Mouse (Mus musculus): ENCODE results near the gene Mog.
A peak's percentile ranks its signal among the peaks of the same experiment; 100 is the strongest.

Mog gene

GRCm38 (mm10) chr17:37022628-37023576 is at the start of gene Mog:
Gene Mog (minus strand): TSS chr17:37023398.
- no peak for DNase-seq (ENCODE audit: low spot score in 2 of 2)

- DNase-seq (ENCODE audit: low spot score in 2 of 2), result no peak
These were observed 49.6 kb upstream of the Mog start for GRCm38 (mm10) chr17:37072730-37073276.

DNA sequence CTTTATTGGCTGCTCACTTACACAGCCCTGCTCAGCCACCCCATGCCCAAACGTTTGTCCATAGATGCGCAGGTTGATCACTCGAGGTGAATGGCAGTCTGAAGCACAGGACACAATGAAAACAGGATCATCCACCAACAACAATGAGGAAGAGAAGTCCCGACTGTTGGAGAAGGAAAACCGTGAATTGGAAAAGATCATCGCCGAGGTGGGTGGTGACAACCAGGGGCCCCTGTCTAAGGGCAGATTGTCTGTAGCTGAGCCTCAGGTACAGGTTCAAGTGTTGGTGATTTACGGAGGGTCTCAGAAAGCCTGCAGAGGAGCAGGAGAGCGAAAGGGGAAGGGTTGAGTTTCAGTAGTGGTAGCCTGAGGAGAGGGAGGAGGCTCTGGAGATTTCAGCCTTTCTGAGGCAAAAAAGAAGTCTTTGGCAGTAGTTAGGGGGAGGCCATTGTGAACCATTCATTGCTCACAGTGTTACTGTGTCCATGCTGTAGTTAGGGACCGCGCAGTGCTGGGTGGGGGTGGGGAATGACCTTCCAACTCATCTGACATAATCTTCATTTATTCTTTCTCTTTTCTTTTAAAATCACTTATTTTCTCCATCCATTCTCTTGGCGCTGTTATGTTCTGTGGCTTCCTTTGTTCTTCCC is 49.0 kb upstream of the Mog start:
- DNase-seq (ENCODE audit: low spot score in 2 of 2), result no peak

GRCm38 (mm10) chr17:37070121-37070520 is 46.9 kb upstream of the Mog start:
- no peak for DNase-seq (ENCODE audit: low spot score in 2 of 2)

- DNase-seq (ENCODE audit: low spot score in 2 of 2), result no peak
These were observed 44.7 kb upstream of the Mog start for GRCm38 (mm10) chr17:37067861-37068260.

DNA sequence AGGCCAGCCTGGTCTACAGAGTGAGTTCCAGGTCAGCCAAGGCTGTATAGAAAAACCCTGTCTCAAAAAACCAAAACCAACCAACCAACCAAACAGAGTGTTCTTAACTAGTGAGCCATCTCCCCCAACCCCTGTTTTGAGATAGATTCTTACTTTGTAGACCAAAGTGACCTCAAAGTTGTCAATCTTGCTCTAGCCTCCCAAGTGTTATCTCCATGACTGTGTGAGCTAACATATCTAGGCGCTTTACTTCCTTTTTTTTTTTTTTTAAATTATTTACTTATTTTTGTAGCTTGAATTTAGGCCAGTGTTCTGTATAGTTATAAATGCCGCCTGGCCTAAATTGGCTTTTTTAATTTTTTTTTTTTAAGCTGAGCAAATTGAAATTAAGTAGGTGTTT is 42.8 kb upstream of the Mog start:
- no peak for DNase-seq (ENCODE audit: low spot score in 2 of 2)

GRCm38 (mm10) chr17:37063686-37064495 is 40.7 kb upstream of the Mog start:
- DNase-seq (ENCODE audit: low spot score in 2 of 2), result no peak

DNA sequence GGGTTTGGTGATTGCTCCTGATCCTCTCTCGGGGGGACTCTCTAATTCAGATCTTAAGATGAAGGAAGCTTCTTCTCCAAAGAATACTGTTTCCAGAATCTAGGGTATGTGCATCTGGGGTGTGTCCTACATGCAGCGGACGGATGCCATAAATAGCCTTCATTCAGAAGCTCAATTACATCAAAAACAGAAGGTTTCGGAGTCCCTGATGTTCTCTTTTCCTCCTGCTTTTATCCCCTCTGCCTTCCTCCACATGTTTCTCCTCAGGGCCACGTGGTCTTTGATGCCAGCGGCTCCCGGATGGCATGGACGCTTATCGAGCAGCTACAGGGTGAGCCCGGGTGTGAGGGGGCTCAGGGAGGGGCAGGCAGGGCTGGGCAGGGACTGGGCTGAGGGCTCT is 39.9 kb upstream of the Mog start:
- DNase-seq (ENCODE audit: low spot score in 2 of 2), result no peak

- DNase-seq (ENCODE audit: low spot score in 2 of 2), result no peak
These were observed 39.0 kb upstream of the Mog start for GRCm38 (mm10) chr17:37062101-37062641.

GRCm38 (mm10) chr17:37061435-37061834 is 38.2 kb upstream of the Mog start:
- DNase-seq (ENCODE audit: low spot score in 2 of 2), result no peak

DNA sequence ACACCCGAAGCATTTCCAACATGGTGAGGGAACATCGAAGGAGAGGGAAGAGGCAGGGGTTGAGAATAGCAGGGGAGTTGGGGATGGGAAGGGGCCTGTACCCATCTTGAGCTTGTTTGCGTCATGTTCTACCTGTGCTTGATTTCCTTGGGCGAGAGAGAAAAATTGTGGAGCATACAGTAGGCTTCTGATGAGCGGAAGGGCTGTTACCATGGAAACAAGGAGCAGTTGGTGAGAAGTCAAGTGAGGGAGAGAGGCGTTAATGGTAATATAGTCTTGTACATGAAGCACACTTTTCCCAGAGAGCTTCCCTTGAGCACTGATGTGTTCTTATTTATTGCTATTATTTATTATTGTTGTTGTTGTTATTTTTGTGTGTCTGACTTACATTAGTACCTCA is 33.8 kb upstream of the Mog start:
- no peak for DNase-seq (ENCODE audit: low spot score in 2 of 2)

- DNase-seq (ENCODE audit: low spot score in 2 of 2), result no peak
These were observed 28.5 kb upstream of the Mog start for GRCm38 (mm10) chr17:37051745-37052144.

DNA sequence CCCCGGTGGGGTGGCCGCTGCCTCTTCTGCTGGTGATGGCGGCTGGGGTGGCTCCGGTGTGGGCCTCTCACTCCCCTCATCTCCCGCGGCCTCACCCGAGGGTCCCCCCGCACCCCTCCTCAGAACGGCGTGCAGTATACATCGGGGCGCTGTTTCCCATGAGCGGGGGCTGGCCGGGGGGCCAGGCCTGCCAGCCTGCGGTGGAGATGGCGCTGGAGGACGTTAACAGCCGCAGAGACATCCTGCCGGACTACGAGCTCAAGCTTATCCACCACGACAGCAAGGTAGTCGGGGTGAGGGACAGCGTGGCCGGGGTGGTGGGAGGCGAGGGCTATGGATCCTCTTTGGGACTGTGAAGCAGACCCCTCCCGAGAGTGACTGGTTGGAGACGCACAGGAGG is 27.7 kb upstream of the Mog start:
- peak; percentile 25 to 32 for DNase-seq (ENCODE audit: low spot score in 2 of 2)

DNA sequence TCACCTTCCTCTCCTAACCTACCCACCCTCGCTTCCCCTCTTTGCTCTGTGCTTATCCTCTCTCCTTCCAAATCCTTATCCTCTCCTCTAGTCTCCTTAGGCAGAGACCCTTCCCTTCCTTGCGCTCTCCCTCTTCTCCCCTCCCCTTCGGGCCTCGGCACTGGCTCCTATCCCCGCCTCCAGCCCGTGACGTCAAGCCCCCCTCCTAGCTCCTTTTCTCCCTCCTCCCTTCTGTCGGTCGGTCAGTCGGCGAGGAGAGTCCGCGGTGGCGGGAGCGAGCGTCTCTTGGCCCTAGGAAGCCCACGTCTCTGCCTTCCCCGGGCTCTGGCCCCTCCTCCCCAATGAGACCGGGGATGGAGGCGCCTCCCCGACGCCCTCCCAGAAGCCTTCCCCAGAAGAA is 27.2 kb upstream of the Mog start:
- peak; percentile 78 to 83 for DNase-seq (ENCODE audit: low spot score in 2 of 2)

DNA sequence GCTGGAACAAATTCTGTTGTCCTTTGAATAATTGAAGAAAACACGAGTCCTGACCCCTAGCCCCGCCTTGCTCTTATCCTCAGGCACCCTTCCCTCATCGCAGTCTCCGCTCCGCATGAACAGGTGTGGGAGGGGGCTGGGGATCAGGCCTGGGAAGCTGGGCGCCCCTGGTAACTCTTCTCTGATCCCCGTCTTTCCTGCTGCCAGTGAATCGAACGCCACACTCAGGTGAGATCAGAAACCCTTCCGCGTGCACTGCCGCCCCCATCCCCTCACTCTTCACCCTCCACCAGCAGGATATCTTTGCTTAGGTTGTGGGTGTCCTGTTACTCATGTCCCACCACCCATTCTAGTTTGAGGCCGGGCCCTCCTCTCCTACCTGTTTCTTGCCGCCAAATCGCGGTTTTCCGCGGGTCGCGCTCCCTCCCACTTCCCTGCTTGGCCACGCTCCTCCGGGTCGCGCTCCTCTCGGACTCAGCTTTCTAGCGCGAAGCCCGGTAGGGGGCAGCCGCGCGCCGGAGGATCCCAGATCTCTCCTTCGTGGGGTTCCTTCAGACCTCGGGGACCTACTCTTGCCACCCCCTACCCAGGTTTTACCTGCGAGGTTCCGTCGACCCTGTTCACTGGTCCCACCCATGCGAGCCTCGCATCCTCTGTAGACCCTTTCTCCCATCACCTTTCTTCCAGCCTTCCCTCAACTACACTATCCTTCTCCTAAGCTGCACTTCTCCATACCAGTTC is 26.5 kb upstream of the Mog start:
- DNase-seq (ENCODE audit: low spot score in 2 of 2), result peak; percentile 75 to 86

GRCm38 (mm10) chr17:37048383-37048782 is 25.2 kb upstream of the Mog start:
- DNase-seq (ENCODE audit: low spot score in 2 of 2), result no peak

DNA sequence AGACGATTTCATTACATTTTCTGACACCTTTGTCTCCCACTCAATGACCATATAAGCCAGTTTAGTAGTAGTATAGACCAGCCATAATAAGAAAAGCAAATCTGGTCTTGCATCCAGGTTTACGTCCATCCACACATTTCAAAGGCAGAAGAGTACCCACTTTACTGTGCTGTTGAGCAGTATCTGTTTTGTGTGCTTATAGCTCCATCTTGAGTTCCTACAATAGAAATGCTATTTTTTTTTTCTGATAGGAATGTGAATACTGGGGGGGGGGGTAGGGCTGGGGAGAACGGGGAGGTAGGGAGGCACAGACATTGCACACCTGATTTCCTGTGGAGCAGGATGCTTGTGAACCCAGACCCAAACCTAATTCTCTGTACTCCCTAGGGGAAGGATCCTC is 24.8 kb upstream of the Mog start:
- DNase-seq (ENCODE audit: low spot score in 2 of 2), result no peak

DNA sequence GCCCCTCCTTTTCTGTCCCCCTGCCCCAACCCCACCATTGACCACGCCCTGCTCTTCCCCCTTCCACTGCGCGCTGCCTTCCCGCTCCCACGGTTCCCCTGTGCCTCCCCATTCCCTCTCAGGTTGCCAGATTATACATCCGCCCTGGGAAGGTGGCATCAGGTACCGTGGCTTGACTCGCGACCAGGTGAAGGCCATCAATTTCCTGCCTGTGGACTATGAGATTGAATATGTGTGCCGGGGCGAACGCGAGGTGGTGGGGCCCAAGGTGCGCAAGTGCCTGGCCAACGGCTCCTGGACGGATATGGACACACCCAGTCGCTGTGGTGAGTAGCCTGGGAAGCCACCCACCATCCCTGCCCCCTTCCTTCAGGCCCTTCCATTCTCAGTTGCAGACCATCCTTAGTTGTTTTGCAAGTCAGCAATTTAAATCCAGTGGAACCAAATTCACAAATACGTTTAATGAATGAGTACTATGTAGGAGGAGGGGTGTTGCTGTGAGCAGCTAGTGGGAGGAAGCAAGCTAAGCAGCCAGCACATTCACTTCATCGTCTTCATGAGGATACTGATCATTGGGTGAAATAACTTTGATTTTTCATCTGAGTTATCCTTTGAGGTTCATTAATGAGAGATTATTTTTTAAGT is 24.3 kb upstream of the Mog start:
- DNase-seq (ENCODE audit: low spot score in 2 of 2), result peak in 1 of 2 experiments; percentile 20

DNA sequence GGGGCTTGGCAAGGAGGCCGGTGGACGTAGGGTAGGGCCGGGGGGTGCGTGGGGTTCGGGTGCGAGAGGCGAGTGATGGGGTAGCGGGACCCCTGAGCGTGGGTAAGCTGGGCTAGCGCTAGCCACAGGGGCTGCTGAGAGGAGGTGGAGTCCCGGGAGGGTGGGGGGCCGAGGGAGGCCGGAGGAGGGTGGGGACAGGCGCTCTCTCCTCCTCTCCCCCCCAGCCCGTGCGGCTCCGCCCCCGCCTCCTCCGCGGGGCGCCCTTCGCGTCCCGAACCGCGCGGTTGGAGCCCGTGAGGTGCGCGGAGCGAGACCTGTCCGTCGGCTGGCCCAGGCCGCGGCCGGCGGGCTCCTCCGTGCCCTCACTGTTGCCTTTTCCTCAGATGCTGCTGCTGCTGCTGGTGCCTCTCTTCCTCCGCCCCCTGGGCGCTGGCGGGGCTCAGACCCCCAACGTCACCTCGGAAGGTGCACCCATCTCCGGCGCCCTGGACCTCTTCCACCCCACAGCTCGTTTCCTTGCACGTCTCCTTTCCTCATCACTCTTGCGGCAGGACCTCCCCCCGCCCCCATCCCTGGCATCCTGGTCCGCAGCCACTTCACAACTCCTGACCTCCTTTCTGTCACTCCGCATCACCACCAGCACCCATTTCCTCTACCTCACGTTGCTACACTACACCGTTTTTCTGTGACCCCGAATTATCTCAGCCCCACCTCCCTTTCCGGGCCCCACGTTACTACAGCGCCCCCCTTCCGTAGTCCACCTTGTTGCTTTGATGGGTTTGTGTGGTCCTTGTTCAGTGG is 23.3 kb upstream of the Mog start:
- peak; percentile 23 to 49 for DNase-seq (ENCODE audit: low spot score in 2 of 2)

Data from cerebellum, postnatal 4 days (tissue).